7 mouse cellular contexts compared by ENCODE assay signal in genomic region chr17:7945117-7946052, GRCm38 (mm10). TPM values are rescaled to one million over a fixed set of nuclear protein-coding genes. Genes with fewer than 3 reads are reported as not detected.
DNase-seq lines count a peak whose midpoint lies in the region; ATAC-seq lines count a peak whose summit lies in the region.
"Not testable (repeated sequence)": the region's sequence is repeated elsewhere in the genome, so short reads cannot be mapped to it uniquely, and the experiment has no call there.

Rsph3a (plus strand) TSS chr17:7945614.

- H3K4me3 ChIP-seq in embryonic facial prominence, embryonic 12.5 days, result peak within 1 kb of the TSS; percentile 55
- peak within 1 kb of the TSS; percentile 55 for H3K4me3 ChIP-seq in limb, embryonic 10.5 days
- peak within 1 kb of the TSS; percentile 51 for H3K4me3 ChIP-seq in midbrain, embryonic 12.5 days

- peak within 1 kb of the TSS; percentile 89 for H3K27ac ChIP-seq in embryonic facial prominence, embryonic 12.5 days
- H3K27ac ChIP-seq in limb, embryonic 10.5 days, result peak within 1 kb of the TSS; percentile 79
- H3K27ac ChIP-seq in midbrain, embryonic 12.5 days (replicated peaks), result peak within 1 kb of the TSS; percentile 83

- not testable (repeated sequence) for H3K27me3 ChIP-seq in embryonic facial prominence, embryonic 12.5 days; limb, embryonic 10.5 days (ENCODE audit: low read depth, poor library complexity, severe bottlenecking); midbrain, embryonic 12.5 days

- WGBS in embryonic facial prominence, embryonic 12.5 days, result 3% methylated on average over 57 of the region's 58 CpGs
- WGBS in limb, embryonic 10.5 days, result 4% methylated on average over 58 of the region's 58 CpGs
- WGBS in midbrain, embryonic 12.5 days, result 4% methylated on average over 58 of the region's 58 CpGs

- not testable (repeated sequence) for H3K9me3 ChIP-seq in embryonic facial prominence, embryonic 12.5 days; limb, embryonic 10.5 days (replicated peaks); midbrain, embryonic 12.5 days

- H3K4me1 ChIP-seq in embryonic facial prominence, embryonic 12.5 days; limb, embryonic 10.5 days; midbrain, embryonic 12.5 days: not testable (repeated sequence)

- ATAC-seq in embryonic facial prominence, embryonic 12.5 days (ENCODE audit: insufficient number of reproducible peaks, insufficient read depth, low FRiP score, low TSS enrichment), result peak; percentile 98
- peak; percentile 99 for ATAC-seq in midbrain, embryonic 12.5 days (ENCODE audit: low FRiP score, low read depth)

- peak within 1 kb of the TSS; percentile 52 for H3K4me2 ChIP-seq in embryonic facial prominence, embryonic 12.5 days (replicated peaks)
- H3K4me2 ChIP-seq in midbrain, embryonic 12.5 days (replicated peaks), result peak within 1 kb of the TSS; percentile 65

- H3K36me3 ChIP-seq in embryonic facial prominence, embryonic 12.5 days; limb, embryonic 10.5 days; midbrain, embryonic 12.5 days: not testable (repeated sequence)

- DNase-seq in adrenal gland, postnatal 25 days, result peak; percentile 87
- DNase-seq in heart, adult 11 months, result peak; percentile 99
- peak; percentile 88 for DNase-seq in kidney, adult 11 months
- DNase-seq in limb, embryonic 10.5 days (ENCODE audit: low spot score), result peak; percentile 97
- peak; percentile 78 for DNase-seq in skeletal muscle tissue, adult 2 months (ENCODE audit: low read depth, low spot score)

- H3K9ac ChIP-seq in embryonic facial prominence, embryonic 12.5 days, result peak within 1 kb of the TSS; percentile 58
- peak within 1 kb of the TSS; percentile 61 for H3K9ac ChIP-seq in midbrain, embryonic 12.5 days (replicated peaks)

RNA-seq across cellular contexts. Expression of gene Rsph3a, which starts in this region (rescaled TPM):
- total RNA-seq in adrenal gland, postnatal 25 days (2021), result 48.7 and 52.1 TPM in 2 replicates
- polyA plus RNA-seq in embryonic facial prominence, embryonic 12.5 days (2016; fragmentation: Nextera tagmentation; extraction: Ambion mirVana), result 50.0 and 55.3 TPM in 2 replicates
- 48.8 and 53.0 TPM in 2 replicates for polyA plus RNA-seq in limb, embryonic 10.5 days (2016; fragmentation: Nextera tagmentation; extraction: Ambion mirVana)
- 65.3 and 67.0 TPM in 2 replicates for polyA plus RNA-seq in midbrain, embryonic 12.5 days (2016; fragmentation: Nextera tagmentation; extraction: Ambion mirVana)

Comparison
In these comparisons a context has a peak if more than half of its experiments do, and no peak if none do; other contexts are left out.
1. Peak in every context shown above with its lines: DNase-seq, ATAC-seq, H3K4me3 ChIP-seq and H3K27ac ChIP-seq.